Mouse (Mus musculus): ENCODE data around the gene Uvrag. TPM values are rescaled to one million over a fixed set of nuclear protein-coding genes. Genes with fewer than 3 reads are reported as not detected.
A peak's percentile ranks its signal among the peaks of the same experiment; 100 is the strongest.

Uvrag gene
- total RNA-seq, 2 experiments from 2014 or later = 8.6 to 9.7 TPM

GRCm38 (mm10) chr7:99168756-99169155 is 27.8 kb upstream of the Uvrag start:
- intact Hi-C loops (cut with DNase I) = no loop called here
- no peak for DNase-seq

GRCm38 (mm10) chr7:99167939-99168338 is 27.0 kb upstream of the Uvrag start:
- no peak for DNase-seq
- intact Hi-C loops (cut with DNase I) = no loop called here

- intact Hi-C loops (cut with DNase I) = no loop called here
- no peak for DNase-seq
Measured at GRCm38 (mm10) chr7:99166159-99166558, 25.2 kb upstream of the Uvrag start.

- no peak for DNase-seq
- intact Hi-C loops (cut with DNase I) = no loop called here
Measured at GRCm38 (mm10) chr7:99164873-99165410, 24.0 kb upstream of the Uvrag start.

- DNase-seq = no peak
- intact Hi-C loops (cut with DNase I) = no loop called here
Measured at GRCm38 (mm10) chr7:99162462-99162861, 21.5 kb upstream of the Uvrag start.

GRCm38 (mm10) chr7:99161961-99162360 is 21.0 kb upstream of the Uvrag start:
- intact Hi-C loops (cut with DNase I) = no loop called here
- DNase-seq = no peak

GRCm38 (mm10) chr7:99161529-99161928 is 20.6 kb upstream of the Uvrag start:
- intact Hi-C loops (cut with DNase I) = no loop called here
- peak in 1 of 2 experiments; percentile 47 for DNase-seq

- DNase-seq = no peak
- intact Hi-C loops (cut with DNase I) = no loop called here
Measured at GRCm38 (mm10) chr7:99160995-99161394, 20.1 kb upstream of the Uvrag start.

- DNase-seq = no peak
- intact Hi-C loops (cut with DNase I) = no loop called here
Measured at GRCm38 (mm10) chr7:99159446-99159845, 18.5 kb upstream of the Uvrag start.

- intact Hi-C loops (cut with DNase I) = no loop called here
- no peak for DNase-seq
Measured at GRCm38 (mm10) chr7:99158904-99159303, 18.0 kb upstream of the Uvrag start.

- intact Hi-C loops (cut with DNase I) = no loop called here
- no peak for DNase-seq
Measured at GRCm38 (mm10) chr7:99158011-99158410, 17.1 kb upstream of the Uvrag start.

- intact Hi-C loops (cut with DNase I) = no loop called here
- DNase-seq = no peak
Measured at GRCm38 (mm10) chr7:99156737-99157136, 15.8 kb upstream of the Uvrag start.

- intact Hi-C loops (cut with DNase I) = no loop called here
- no peak for DNase-seq
Measured at GRCm38 (mm10) chr7:99155311-99156289, 14.7 kb upstream of the Uvrag start.

- DNase-seq = no peak
- intact Hi-C loops (cut with DNase I) = no loop called here
Measured at GRCm38 (mm10) chr7:99154648-99155151, 13.8 kb upstream of the Uvrag start.

- no peak for DNase-seq
- intact Hi-C loops (cut with DNase I) = no loop called here
Measured at GRCm38 (mm10) chr7:99153686-99154202, 12.8 kb upstream of the Uvrag start.

- intact Hi-C loops (cut with DNase I) = no loop called here
- no peak for DNase-seq
Measured at GRCm38 (mm10) chr7:99152756-99153155, 11.8 kb upstream of the Uvrag start.

GRCm38 (mm10) chr7:99151342-99151741 is 10.4 kb upstream of the Uvrag start:
- intact Hi-C loops (cut with DNase I) = loop anchor here (2.0 kb wide), 1 partner anchor 43 kb away; no protein-coding TSS in a partner anchor
- DNase-seq = peak; percentile 90 to 95

- intact Hi-C loops (cut with DNase I) = no loop called here
- DNase-seq = no peak
Measured at GRCm38 (mm10) chr7:99149017-99149416, 8.1 kb upstream of the Uvrag start.

GRCm38 (mm10) chr7:99147494-99147893 is 6.6 kb upstream of the Uvrag start:
- DNase-seq = no peak
- intact Hi-C loops (cut with DNase I) = no loop called here

- DNase-seq = no peak
- intact Hi-C loops (cut with DNase I) = no loop called here
Measured at GRCm38 (mm10) chr7:99146906-99147305, 6.0 kb upstream of the Uvrag start.

GRCm38 (mm10) chr7:99146011-99146410 is 5.1 kb upstream of the Uvrag start:
- no peak for DNase-seq
- intact Hi-C loops (cut with DNase I) = no loop called here
